Mouse (Mus musculus) MEL (cell line): ENCODE results near the gene Nelfb. TPM values are rescaled to one million over a fixed set of nuclear protein-coding genes. Genes with fewer than 3 reads are reported as not detected.
A peak's percentile ranks its signal among the peaks of the same experiment; 100 is the strongest.

Source experiments
- DNase-seq: peaks from one replicate; pipeline ENCODE4 v3.0.0; 2011; ENCODE audit warnings: low read depth, low spot score
- H3K27ac ChIP-seq: 2 replicates; pipeline ENCODE4 v1.5.1; 2012; ENCODE audit warnings: low read depth, mild to moderate bottlenecking, control low read depth, low read length, moderate library complexity; ENCODE audit not compliant: control insufficient read depth
- H3K27me3 ChIP-seq, 2 experiments: fragments of 150-350 bp in 1 of 2; sonication (generic) in 1 of 2; 2 replicates each; pipeline ENCODE4 v1.6.1; 2012; ENCODE audit warnings: low read length in 2 of 2, mild to moderate bottlenecking in 2 of 2, improper control_type of control experiment in 1 of 2, moderate library complexity in 1 of 2; ENCODE audit not compliant: insufficient read depth in 2 of 2, control insufficient read depth in 1 of 2
- H3K36me3 ChIP-seq, 2 experiments: 2 replicates each; pipeline ENCODE4 v1.6.1; 2012 to 2014; ENCODE audit warnings: low read length in 2 of 2, improper control_type of control experiment in 1 of 2, inconsistent platforms in 1 of 2, mild to moderate bottlenecking in 1 of 2; ENCODE audit not compliant: insufficient read depth in 2 of 2, control insufficient read depth in 1 of 2
- H3K4me1 ChIP-seq, 2 experiments: fragments of 150-350 bp in 1 of 2; sonication (generic) in 1 of 2; 2 replicates each; pipeline ENCODE4 v1.6.1; 2012; ENCODE audit warnings: low read length in 2 of 2, improper control_type of control experiment in 1 of 2, mild to moderate bottlenecking in 1 of 2; ENCODE audit not compliant: insufficient read depth in 2 of 2, control insufficient read depth in 1 of 2
- H3K4me3 ChIP-seq, 2 experiments: fragments of 150-350 bp in 1 of 2; sonication (generic) in 1 of 2; 2 replicates each; pipeline ENCODE4 v1.5.1; 2012; ENCODE audit warnings: low read depth in 2 of 2, low read length in 2 of 2, mild to moderate bottlenecking in 2 of 2, moderate library complexity in 2 of 2, control low read depth in 1 of 2, improper control_type of control experiment in 1 of 2; ENCODE audit not compliant: control insufficient read depth in 1 of 2, insufficient read depth in 1 of 2
- H3K79me2 ChIP-seq: 2 replicates; pipeline ENCODE4 v1.6.1; 2012; ENCODE audit warnings: mild to moderate bottlenecking, low read length, moderate library complexity; ENCODE audit not compliant: control insufficient read depth, poor library complexity, insufficient read depth
- H3K9ac ChIP-seq: 2 replicates; pipeline ENCODE4 v1.6.1; 2012; ENCODE audit warnings: low read depth, mild to moderate bottlenecking, control low read depth, low read length, moderate library complexity; ENCODE audit not compliant: control insufficient read depth, poor library complexity, severe bottlenecking
- H3K9me3 ChIP-seq: fragments of 150-350 bp; sonication (generic); replicated peaks from 2 replicates; pipeline ENCODE4 v1.6.1; 2012; ENCODE audit warnings: mild to moderate bottlenecking, low read length, improper control_type of control experiment, moderate library complexity; ENCODE audit not compliant: insufficient read depth
- BHLHE40 ChIP-seq: IDR thresholded peaks from 2 replicates; pipeline ENCODE4 v1.6.1; 2012; ENCODE audit warnings: low read depth, mild to moderate bottlenecking, inconsistent platforms, low read length, improper control_type of control experiment, borderline replicate concordance
- CHD2 ChIP-seq: IDR thresholded peaks from 2 replicates; pipeline ENCODE4 v1.6.1; 2011; ENCODE audit warnings: low read length, improper control_type of control experiment
- ELF1 ChIP-seq: IDR thresholded peaks from 2 replicates; pipeline ENCODE4 v1.6.1; 2014; ENCODE audit warnings: low read depth, mild to moderate bottlenecking, inconsistent platforms, low read length, improper control_type of control experiment, moderate library complexity
- EP300 ChIP-seq, 2 experiments: IDR thresholded peaks; 2 replicates each; pipeline ENCODE4 v1.6.1; 2011; ENCODE audit warnings: improper control_type of control experiment in 2 of 2, low read length in 2 of 2, low read depth in 1 of 2, mild to moderate bottlenecking in 1 of 2
- ETS1 ChIP-seq: IDR thresholded peaks from 2 replicates; pipeline ENCODE4 v1.6.1; 2012; ENCODE audit warnings: low read depth, mild to moderate bottlenecking, inconsistent platforms, low read length, improper control_type of control experiment, moderate library complexity
- GATA1 ChIP-seq: IDR thresholded peaks from 2 replicates; pipeline ENCODE4 v1.6.1; 2011; ENCODE audit warnings: low read depth, low read length, improper control_type of control experiment
- HCFC1 ChIP-seq: IDR thresholded peaks from 2 replicates; pipeline ENCODE4 v1.6.1; 2012; ENCODE audit warnings: low read depth, mild to moderate bottlenecking, inconsistent platforms, low read length, improper control_type of control experiment, moderate library complexity
- JUND ChIP-seq: IDR thresholded peaks from 2 replicates; pipeline ENCODE4 v1.6.1; 2011; ENCODE audit warnings: low read depth, mild to moderate bottlenecking, improper control_type of control experiment, low read length
- MAX ChIP-seq: IDR thresholded peaks from 2 replicates; pipeline ENCODE4 v1.6.1; 2011; ENCODE audit warnings: low read length, improper control_type of control experiment
- MAZ ChIP-seq: IDR thresholded peaks from 2 replicates; pipeline ENCODE4 v1.6.1; 2012; ENCODE audit warnings: low read depth, mild to moderate bottlenecking, inconsistent platforms, low read length, improper control_type of control experiment
- MXI1 ChIP-seq: IDR thresholded peaks from 2 replicates; pipeline ENCODE4 v1.6.1; 2011; ENCODE audit warnings: mild to moderate bottlenecking, low read depth, low read length, improper control_type of control experiment
- MYC ChIP-seq: IDR thresholded peaks from 2 replicates; pipeline ENCODE4 v1.6.1; 2011; ENCODE audit warnings: low read depth, mild to moderate bottlenecking, low read length, improper control_type of control experiment, moderate library complexity
- NELFE ChIP-seq: IDR thresholded peaks from 2 replicates; pipeline ENCODE4 v1.6.1; 2011; ENCODE audit warnings: low read depth, low read length, improper control_type of control experiment
- NRF1 ChIP-seq: IDR thresholded peaks from 2 replicates; pipeline ENCODE4 v1.6.1; 2014; ENCODE audit warnings: low read depth, mild to moderate bottlenecking, inconsistent platforms, low read length, improper control_type of control experiment, moderate library complexity; ENCODE audit not compliant: poor library complexity, insufficient read depth, severe bottlenecking
- POLR2A ChIP-seq, 2 experiments: IDR thresholded peaks; 2 replicates each; pipeline ENCODE4 v1.6.1; 2011 to 2012; ENCODE audit warnings: low read length in 2 of 2, mild to moderate bottlenecking in 2 of 2, control low read depth in 1 of 2, improper control_type of control experiment in 1 of 2, low read depth in 1 of 2, moderate library complexity in 1 of 2; ENCODE audit not compliant: control insufficient read depth in 1 of 2, insufficient read depth in 1 of 2, poor library complexity in 1 of 2
- SIN3A ChIP-seq: IDR thresholded peaks from 2 replicates; pipeline ENCODE4 v1.6.1; 2012; ENCODE audit warnings: low read length, improper control_type of control experiment, inconsistent platforms
- SMC3 ChIP-seq: IDR thresholded peaks from 2 replicates; pipeline ENCODE4 v1.6.1; 2011; ENCODE audit warnings: low read depth, low read length, improper control_type of control experiment
- TAL1 ChIP-seq: IDR thresholded peaks from 2 replicates; pipeline ENCODE4 v1.6.1; 2012; ENCODE audit warnings: mild to moderate bottlenecking, inconsistent platforms, low read length, moderate library complexity, mixed read lengths
- TBP ChIP-seq: IDR thresholded peaks from 2 replicates; pipeline ENCODE4 v1.8.0; 2011; ENCODE audit warnings: low read depth, low read length, improper control_type of control experiment
- TCF12 ChIP-seq: IDR thresholded peaks from 2 replicates; pipeline ENCODE4 v1.6.1; 2014; ENCODE audit warnings: low read depth, mild to moderate bottlenecking, inconsistent platforms, low read length, improper control_type of control experiment, moderate library complexity
- UBTF ChIP-seq: IDR thresholded peaks from 2 replicates; pipeline ENCODE4 v1.6.1; 2012; ENCODE audit warnings: low read depth, mild to moderate bottlenecking, inconsistent platforms, low read length, improper control_type of control experiment, moderate library complexity, borderline replicate concordance; ENCODE audit not compliant: insufficient read depth
- USF1 ChIP-seq: IDR thresholded peaks from 2 replicates; pipeline ENCODE4 v1.6.1; 2014; ENCODE audit warnings: low read depth, mild to moderate bottlenecking, inconsistent platforms, low read length, improper control_type of control experiment, moderate library complexity
- USF2 ChIP-seq, 2 experiments: IDR thresholded peaks; 2 replicates each; pipeline ENCODE4 v1.6.1; 2011 to 2012; ENCODE audit warnings: improper control_type of control experiment in 2 of 2, low read length in 2 of 2, borderline replicate concordance in 1 of 2, inconsistent platforms in 1 of 2, low read depth in 1 of 2, mild to moderate bottlenecking in 1 of 2; ENCODE audit not compliant: insufficient read depth in 1 of 2
- ZC3H11A ChIP-seq: IDR thresholded peaks from 2 replicates; pipeline ENCODE4 v1.6.1; 2012; ENCODE audit warnings: low read depth, mild to moderate bottlenecking, inconsistent platforms, low read length, improper control_type of control experiment
- ZNF384 ChIP-seq: IDR thresholded peaks from 2 replicates; pipeline ENCODE4 v1.6.1; 2012; ENCODE audit warnings: low read depth, mild to moderate bottlenecking, inconsistent platforms, low read length, improper control_type of control experiment
- polyA plus RNA-seq, 2 experiments: library from polyadenylated mRNA; stranded (reverse) in 1 of 2; unstranded in 1 of 2; fragments of >175 nt in 1 of 2; fragments of >200 nt in 1 of 2; gene quantifications; 2 replicates each; pipeline versions ENCODE4 v1.2.1 to v1.2.4; 2012; ENCODE audit warnings: low replicate concordance in 2 of 2, low read depth in 1 of 2; ENCODE audit not compliant: insufficient read length in 2 of 2, insufficient read depth in 1 of 2, missing spikeins in 1 of 2
- total RNA-seq: library from RNA; depleted of rRNA; stranded (reverse); fragments of 300-350 nt; gene quantifications from 2 replicates; pipeline ENCODE4 v1.2.3, GENCODE M21; 2012

Gene Nelfb
- total and polyA plus RNA-seq, 3 experiments: 62.9 to 83.5 TPM; not detected in 1

DNA sequence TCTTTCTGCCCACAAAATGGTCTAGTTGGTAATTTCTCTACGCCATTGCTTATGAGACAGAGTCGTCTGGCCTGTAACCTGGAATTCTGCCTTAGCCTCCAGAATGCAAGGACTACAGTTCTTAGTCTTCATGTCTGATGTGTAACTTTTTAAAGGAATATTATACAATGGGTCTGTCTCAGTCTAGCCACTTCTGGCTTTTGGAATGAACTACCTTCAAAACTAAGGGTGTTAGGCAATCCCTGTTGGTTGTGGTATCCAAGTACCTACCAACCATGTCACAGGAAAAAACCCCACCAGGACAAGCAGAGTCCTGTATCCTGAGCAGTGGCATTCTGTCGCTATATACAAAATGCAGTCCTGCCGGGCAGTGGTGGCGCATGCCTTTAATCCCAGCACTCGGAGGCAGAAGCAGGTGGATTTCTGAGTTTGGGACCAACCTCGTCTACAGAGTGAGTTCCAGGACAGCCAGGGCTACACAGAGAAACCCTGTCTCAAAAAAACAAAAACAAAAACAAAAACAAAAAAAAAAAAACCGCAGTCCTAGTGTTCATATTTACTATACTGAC is 14.6 kb upstream of the Nelfb start:
- Histone ChIP-seq H3K4me1 (peaks cover 6 to 18% of the 10 kb centered on the region in 2 experiments; a peak in 3 of 4 replicates), H3K79me2 (peaks cover 17% of the 10 kb centered on the region), H3K36me3 (peaks cover 6 to 8% of the 10 kb centered on the region in 2 experiments)
- DNase-seq: no peak
- TF ChIP-seq GATA1 (no peak), POLR2A (IDR thresholded peaks at IDR 0.05; ENCODE audit: control insufficient read depth in 1 of 2, insufficient read depth in 1 of 2, low read depth in 1 of 2, low read length in 2 of 2, poor library complexity in 1 of 2) (no peak), MAZ (no peak), SIN3A (no peak), JUND (no peak), ELF1 (no peak), USF2 (IDR thresholded peaks at IDR 0.05; ENCODE audit: borderline replicate concordance in 1 of 2, insufficient read depth in 1 of 2, low read depth in 1 of 2, low read length in 2 of 2) (no peak), ZNF384 (no peak), TBP (no peak), USF1 (no peak), SMC3 (no peak), NRF1 (no peak), MYC (no peak), HCFC1 (no peak), ETS1 (no peak), CHD2 (no peak), MAX (no peak)
- TF ChIP-seq, all 39 proteins: peak for 0
- Histone ChIP-seq H3K9me3 (no peaks in the 10 kb centered on the region), H3K4me3 (peak overlapping the region; percentile 58 to 93), H3K27me3 (no peaks in the 10 kb centered on the region), H3K9ac (peak overlapping the region; percentile 99), H3K27ac (peak overlapping the region; percentile 100)

DNA sequence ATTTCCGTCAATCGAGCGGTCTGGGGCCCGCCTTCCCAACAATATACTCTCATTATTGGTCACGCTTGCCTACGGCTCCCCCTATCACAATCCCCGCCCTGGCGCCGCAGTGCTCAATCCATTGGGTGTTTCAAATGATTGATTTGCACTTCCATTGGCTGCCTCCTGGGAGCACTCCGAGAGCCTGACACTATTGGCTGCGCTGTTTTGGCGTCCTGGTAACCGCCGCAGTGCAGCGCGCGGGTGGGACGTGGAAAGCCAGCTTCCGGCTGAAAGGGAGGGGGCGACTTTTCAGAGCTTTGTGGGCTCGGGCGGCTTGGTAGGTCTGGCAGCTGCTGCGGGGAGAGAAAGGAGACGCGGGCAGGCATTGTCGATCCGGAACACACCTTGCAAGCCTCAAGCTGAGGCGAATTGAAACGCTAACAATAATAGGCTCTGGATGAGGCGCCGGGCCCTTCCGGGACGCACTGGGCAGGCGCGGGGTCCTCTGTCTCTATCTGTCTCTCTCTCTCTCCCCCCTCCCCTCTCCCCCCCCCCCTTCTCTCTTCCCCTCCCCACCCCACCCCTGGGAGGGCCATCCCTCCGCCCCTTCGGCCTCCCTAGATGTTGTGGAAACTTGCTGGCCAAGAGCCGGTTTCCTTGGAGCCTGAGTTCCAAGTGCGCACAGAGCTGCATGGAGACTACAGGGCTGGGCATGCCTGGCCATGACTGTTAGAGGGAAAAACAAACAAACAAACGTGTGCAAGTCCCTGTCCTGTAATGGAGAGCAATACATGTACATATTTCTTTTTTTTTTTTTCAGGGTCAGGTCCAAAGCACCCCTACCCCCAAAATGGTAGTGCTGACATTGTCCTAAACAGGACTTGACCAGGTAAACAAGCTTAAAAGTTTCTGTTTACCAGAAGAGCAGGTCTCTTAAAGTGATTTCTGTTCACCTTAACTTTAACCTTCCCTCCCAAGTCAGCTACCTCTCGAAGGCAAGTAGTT is 13.8 kb upstream of the Nelfb start:
- H3K9ac ChIP-seq: peak overlapping the region; percentile 99
- no peaks in the 10 kb centered on the region for H3K27me3 ChIP-seq
- H3K9me3 ChIP-seq: no peaks in the 10 kb centered on the region
- H3K4me1 ChIP-seq: peaks cover 6 to 18% of the 10 kb centered on the region in 2 experiments; a peak in 3 of 4 replicates
- H3K79me2 ChIP-seq: peaks cover 17% of the 10 kb centered on the region
- peaks cover 6 to 8% of the 10 kb centered on the region in 2 experiments for H3K36me3 ChIP-seq
- DNase-seq: peak; percentile 99
- peak overlapping the region; percentile 65 to 93 for H3K4me3 ChIP-seq
- peak overlapping the region; percentile 100 for H3K27ac ChIP-seq
- peak; percentile 57 for TF ChIP-seq ZNF384
- peak; percentile 74 for TF ChIP-seq MXI1
- no peak for TF ChIP-seq EP300 (IDR thresholded peaks at IDR 0.05; ENCODE audit: low read depth in 1 of 2, low read length in 2 of 2)
- no peak for TF ChIP-seq UBTF
- TF ChIP-seq MAX: peak; percentile 30; the same call in 1 of the 2 replicates
- peak; percentile 8; the same call in 1 of the 2 replicates for TF ChIP-seq ETS1
- TF ChIP-seq TBP: no peak
- TF ChIP-seq USF2 (IDR thresholded peaks at IDR 0.05; ENCODE audit: borderline replicate concordance in 1 of 2, insufficient read depth in 1 of 2, low read depth in 1 of 2, low read length in 2 of 2): no peak
- no peak for TF ChIP-seq ZC3H11A
- TF ChIP-seq TCF12: peak; percentile 12; the same call in 1 of the 2 replicates
- TF ChIP-seq BHLHE40: no peak
- TF ChIP-seq MAZ: peak; percentile 84; the same call in 1 of the 2 replicates
- no peak for TF ChIP-seq SMC3
- no peak; a peak in 1 of 4 replicates for TF ChIP-seq POLR2A (IDR thresholded peaks at IDR 0.05; ENCODE audit: control insufficient read depth in 1 of 2, insufficient read depth in 1 of 2, low read depth in 1 of 2, low read length in 2 of 2, poor library complexity in 1 of 2)
- no peak for TF ChIP-seq TAL1
- no peak for TF ChIP-seq NELFE
- no peak for TF ChIP-seq JUND
